Mouse (Mus musculus) hindbrain, embryonic 14.5 days (tissue): ENCODE data around the gene Ccdc91. TPM values are rescaled to one million over a fixed set of nuclear protein-coding genes. Genes with fewer than 3 reads are reported as not detected.

Source experiments
- ATAC-seq: fragments of 200-750 bp; cut with Nextera tagmentation; 2 replicates; pipeline ENCODE4 v1.8.0; 2017; ENCODE audit warnings: moderate number of reproducible peaks, mild to moderate bottlenecking, moderate TSS enrichment, moderate library complexity; ENCODE audit not compliant: low FRiP score
- DNase-seq: peaks from one replicate; pipeline ENCODE4 v3.0.0-alpha.2; 2015; ENCODE audit warnings: low spot score
- H3K27ac ChIP-seq: fragments of 300-500 bp; sonication (generic); 2 replicates; pipeline ENCODE4 v1.5.1; 2014; ENCODE audit warnings: mild to moderate bottlenecking, moderate library complexity
- H3K27me3 ChIP-seq: fragments of 300-500 bp; sonication (generic); 2 replicates; pipeline ENCODE4 v1.6.1; 2014; ENCODE audit warnings: mild to moderate bottlenecking, low read length, mixed read lengths; ENCODE audit not compliant: control insufficient read depth, insufficient read depth
- H3K36me3 ChIP-seq: fragments of 300-500 bp; sonication (generic); replicated peaks from 2 replicates; pipeline ENCODE4 v1.6.1; 2014; ENCODE audit not compliant: control insufficient read depth, insufficient read depth
- H3K4me1 ChIP-seq: fragments of 300-500 bp; sonication (generic); replicated peaks from 2 replicates; pipeline ENCODE4 v1.6.1; 2014; ENCODE audit warnings: antibody characterized with exemption, low read length, mixed read lengths; ENCODE audit not compliant: control insufficient read depth, insufficient read depth
- H3K4me2 ChIP-seq: fragments of 300-500 bp; sonication (generic); replicated peaks from 2 replicates; pipeline ENCODE4 v1.6.1; 2014; ENCODE audit warnings: mild to moderate bottlenecking, moderate library complexity
- H3K4me3 ChIP-seq: fragments of 300-500 bp; sonication (generic); replicated peaks from 2 replicates; pipeline ENCODE4 v1.5.1; 2014; ENCODE audit warnings: mild to moderate bottlenecking, low read length
- H3K9ac ChIP-seq: fragments of 300-500 bp; sonication (generic); 2 replicates; pipeline ENCODE4 v1.6.1; 2014
- H3K9me3 ChIP-seq: fragments of 300-500 bp; sonication (generic); 2 replicates; pipeline ENCODE4 v1.6.1; 2016; ENCODE audit warnings: low read length; ENCODE audit not compliant: control insufficient read depth
- WGBS: fragments of 180-500 bp; shearing (Covaris S2); extraction: QIAGEN DNeasy Blood & Tissue Kit; methylation state at CpG from one replicate; pipeline ENCODE4 v1.1.7; 2014; 5-methylcytosine and 5-hydroxymethylcytosine counted together
- polyA plus RNA-seq: library from polyadenylated mRNA; unstranded; fragments of >200 nt; fragmentation: Nextera tagmentation; extraction: Ambion mirVana; gene quantifications from 2 replicates; pipeline ENCODE4 v1.2.1, GENCODE M21; 2014

Gene Ccdc91
- polyA plus RNA-seq, 1 experiment from 2014 or later = 42.0 TPM

- no peak overlapping the region for H3K27ac ChIP-seq
- no peak overlapping the region for H3K4me3 ChIP-seq
- H3K4me1 ChIP-seq = no peaks in the 10 kb centered on the region
- no peaks in the 10 kb centered on the region for H3K9me3 ChIP-seq
- H3K36me3 ChIP-seq = no peaks in the 10 kb centered on the region
- 81% methylated on average over 2 of the region's 2 CpGs for WGBS
- no peaks in the 10 kb centered on the region for H3K27me3 ChIP-seq
- DNase-seq (no peak), ATAC-seq (no peak)
- no peak overlapping the region for H3K9ac ChIP-seq
- no peak overlapping the region for H3K4me2 ChIP-seq
Measured at GRCm38 (mm10) chr6:147662610-147663009, 187.0 kb downstream of the Ccdc91 start.

- WGBS = 51% methylated on average over 3 of the region's 3 CpGs
- no peak overlapping the region for H3K4me2 ChIP-seq
- H3K36me3 ChIP-seq = no peaks in the 10 kb centered on the region
- no peaks in the 10 kb centered on the region for H3K9me3 ChIP-seq
- H3K27me3 ChIP-seq = no peaks in the 10 kb centered on the region
- H3K4me3 ChIP-seq = no peak overlapping the region
- no peak overlapping the region for H3K27ac ChIP-seq
- ATAC-seq (no peak), DNase-seq (no peak)
- no peaks in the 10 kb centered on the region for H3K4me1 ChIP-seq
- H3K9ac ChIP-seq = no peak overlapping the region
Measured at GRCm38 (mm10) chr6:147664339-147664738, 188.7 kb downstream of the Ccdc91 start.

- WGBS = 93% methylated on average over 1 of the region's 1 CpGs
- Histone ChIP-seq H3K4me2 (no peak overlapping the region), H3K27me3 (no peaks in the 10 kb centered on the region), H3K4me1 (no peaks in the 10 kb centered on the region), H3K4me3 (no peak overlapping the region), H3K27ac (no peak overlapping the region), H3K9ac (no peak overlapping the region), H3K9me3 (no peaks in the 10 kb centered on the region), H3K36me3 (no peaks in the 10 kb centered on the region)
- no peak for DNase-seq
- no peak for ATAC-seq
Measured at GRCm38 (mm10) chr6:147671366-147671765, 195.7 kb downstream of the Ccdc91 start.

- Histone ChIP-seq H3K4me2 (no peak overlapping the region), H3K27ac (no peak overlapping the region), H3K4me3 (no peak overlapping the region), H3K9ac (no peak overlapping the region), H3K27me3 (no peaks in the 10 kb centered on the region), H3K36me3 (no peaks in the 10 kb centered on the region), H3K4me1 (no peaks in the 10 kb centered on the region), H3K9me3 (no peaks in the 10 kb centered on the region)
- WGBS = 75% methylated on average over 2 of the region's 2 CpGs
- ATAC-seq = no peak
- no peak for DNase-seq
Measured at GRCm38 (mm10) chr6:147672481-147672880, 196.9 kb downstream of the Ccdc91 start.

GRCm38 (mm10) chr6:147675022-147675733 is 199.6 kb downstream of the Ccdc91 start:
- ATAC-seq (no peak), DNase-seq (no peak)
- Histone ChIP-seq H3K4me1 (no peaks in the 10 kb centered on the region), H3K27ac (no peak overlapping the region), H3K9me3 (no peaks in the 10 kb centered on the region), H3K36me3 (no peaks in the 10 kb centered on the region), H3K4me2 (no peak overlapping the region), H3K27me3 (no peaks in the 10 kb centered on the region), H3K9ac (no peak overlapping the region), H3K4me3 (no peak overlapping the region)
- 91% methylated on average over 7 of the region's 7 CpGs for WGBS

- Histone ChIP-seq H3K4me3 (no peak overlapping the region), H3K36me3 (no peaks in the 10 kb centered on the region), H3K9ac (no peak overlapping the region), H3K4me2 (no peak overlapping the region), H3K9me3 (no peaks in the 10 kb centered on the region), H3K4me1 (no peaks in the 10 kb centered on the region), H3K27ac (no peak overlapping the region), H3K27me3 (no peaks in the 10 kb centered on the region)
- no peak for DNase-seq
- 100% methylated on average over 1 of the region's 1 CpGs for WGBS
- ATAC-seq = no peak
Measured at GRCm38 (mm10) chr6:147676214-147676613, 200.6 kb downstream of the Ccdc91 start.

Other genes with a start within 250 kb of the Ccdc91 start
- 3.2 and 4.3 TPM in 2 replicates for gene Pthlh, start 211.6 kb upstream of the Ccdc91 start, polyA plus RNA-seq